Mouse (Mus musculus) adrenal gland (tissue): ENCODE measurements around the gene Pnma5.
"Not testable (repeated sequence)": the region's sequence is repeated elsewhere in the genome, so short reads cannot be mapped to it uniquely, and the experiment has no call there.

Experiments used
- intact Hi-C: fragments of 180-260 bp; cut with DNase I; formaldehyde crosslinking; loops from one replicate; pipeline ENCODE4 v1.15.1; 2025
- long read RNA-seq, 2 experiments: library from polyadenylated mRNA; unstranded; transcript quantifications; one replicate each; pipeline ENCODE4 v2.0.0; 2020; ENCODE audit warnings: borderline replicate concordance in 1 of 2; ENCODE audit not compliant: insufficient replicate concordance in 1 of 2

Pnma5 gene
- long read RNA-seq, experiment 1 = 0 reads
- long read RNA-seq, experiment 2 = 0 reads

DNA sequence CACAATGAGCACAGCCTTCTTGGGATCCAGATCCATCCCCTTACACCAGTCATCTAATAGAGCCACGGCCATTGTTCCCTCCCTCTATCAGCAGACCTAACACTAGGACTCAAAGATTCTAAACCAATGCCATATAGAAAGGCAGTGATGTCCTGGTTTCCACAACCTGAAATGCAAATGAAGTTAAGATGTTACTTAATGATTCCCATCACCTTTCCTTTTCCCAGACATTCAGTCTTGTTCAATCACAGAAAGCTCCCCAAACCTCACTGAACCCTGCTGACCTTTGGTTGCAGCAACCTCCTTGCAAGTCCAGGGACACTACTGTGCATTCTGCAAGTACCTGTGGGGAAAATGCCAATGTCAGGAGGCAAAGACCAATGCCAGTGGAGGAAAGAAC, at the start of gene Pnma5:
Pnma5 (minus strand) TSS at position 101 of the 400 bp plus-strand sequence.
- intact Hi-C loops = no loop called here

DNA sequence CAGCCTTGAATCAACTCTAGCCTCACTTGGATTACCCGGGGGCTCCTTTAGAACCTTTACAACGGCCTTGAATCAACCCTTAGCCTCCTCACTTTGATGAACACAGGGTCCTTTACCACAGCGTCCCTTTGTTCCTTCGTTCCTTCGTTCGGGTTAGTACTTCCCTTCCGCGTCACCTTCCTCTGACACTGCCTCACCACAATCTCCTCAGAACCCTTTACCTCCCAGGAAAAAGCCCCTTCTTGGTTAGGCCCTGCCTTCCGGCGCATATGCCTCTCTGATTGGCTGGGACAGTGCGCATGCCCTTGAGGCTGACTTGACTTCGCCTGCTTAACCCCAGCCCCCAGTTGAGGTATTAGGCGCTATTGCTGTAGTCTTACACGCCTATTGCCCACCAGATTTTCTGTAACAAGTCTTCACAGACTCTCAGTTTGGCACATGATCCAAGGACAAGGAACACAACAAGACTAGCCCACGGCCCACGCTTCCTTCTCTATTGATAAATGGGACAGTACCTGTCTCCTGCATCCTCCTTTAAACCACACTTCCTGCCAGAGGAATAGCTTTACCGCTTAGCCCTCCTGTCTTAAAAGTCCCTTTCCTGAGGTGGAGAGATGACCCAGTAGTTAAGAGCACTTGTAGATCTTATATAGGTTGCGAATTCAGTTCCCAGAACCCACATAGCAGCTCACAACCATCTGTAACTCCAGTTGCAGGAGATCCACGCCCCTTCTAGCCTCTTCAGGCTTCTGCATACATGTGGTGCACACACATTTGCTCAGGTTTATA, 45.6 kb upstream of the Pnma5 start, which contains the start of gene Xlr4a:
Xlr4a (minus strand) TSS at position 212 of the 789 bp plus-strand sequence.
- intact Hi-C loops = not testable (repeated sequence)

DNA sequence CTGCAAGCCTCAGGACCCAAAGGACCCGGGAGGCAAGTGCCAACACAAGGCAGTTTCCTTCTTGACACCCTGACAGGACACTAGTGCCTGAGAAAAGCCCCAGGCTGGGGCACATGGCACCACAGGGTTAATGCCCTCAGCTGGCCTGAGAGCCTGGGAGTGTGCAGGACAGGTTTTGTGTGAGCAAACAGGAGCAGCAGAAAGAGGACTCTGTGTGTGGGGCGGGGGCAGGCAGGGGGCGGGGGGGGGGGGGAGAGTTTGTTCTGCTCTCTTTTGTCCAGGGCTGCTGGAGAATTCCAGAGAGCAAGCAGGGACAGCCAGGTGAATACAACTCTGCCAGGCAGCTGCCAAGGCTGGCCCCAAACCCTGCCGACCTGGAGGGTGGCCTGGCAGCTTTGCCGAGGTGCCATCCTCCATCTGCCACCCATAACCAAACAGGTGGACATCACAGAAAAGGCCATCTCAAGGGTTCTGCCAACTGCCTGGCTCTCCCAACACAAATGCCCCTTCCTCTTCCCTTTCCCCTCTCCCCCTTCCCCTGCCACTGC, 29.9 kb upstream of the Pnma5 start:
- intact Hi-C loops = not testable (repeated sequence)

DNA sequence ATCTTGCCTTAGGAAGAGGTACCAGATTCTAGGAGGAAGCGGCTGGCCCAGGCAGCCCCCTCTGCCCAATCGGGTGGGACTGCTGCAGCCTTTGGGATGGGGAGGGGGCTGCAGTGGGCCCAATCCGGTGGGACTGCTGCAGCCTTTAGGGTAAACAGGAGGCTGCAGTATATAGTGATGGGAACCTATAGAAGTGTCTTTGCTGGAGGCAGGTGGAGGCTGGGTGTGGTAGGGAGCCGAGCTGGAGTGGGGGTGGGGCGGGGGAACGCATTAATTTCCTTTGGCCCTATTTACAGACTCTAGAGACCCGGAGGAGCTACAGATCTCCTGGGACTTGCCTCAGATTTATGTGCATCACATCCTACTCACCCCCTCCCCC, 27.5 kb upstream of the Pnma5 start, which contains the start of gene Pnma3:
Pnma3 (plus strand) TSS at position 373 of the 379 bp plus-strand sequence.
- intact Hi-C loops = no loop called here

DNA sequence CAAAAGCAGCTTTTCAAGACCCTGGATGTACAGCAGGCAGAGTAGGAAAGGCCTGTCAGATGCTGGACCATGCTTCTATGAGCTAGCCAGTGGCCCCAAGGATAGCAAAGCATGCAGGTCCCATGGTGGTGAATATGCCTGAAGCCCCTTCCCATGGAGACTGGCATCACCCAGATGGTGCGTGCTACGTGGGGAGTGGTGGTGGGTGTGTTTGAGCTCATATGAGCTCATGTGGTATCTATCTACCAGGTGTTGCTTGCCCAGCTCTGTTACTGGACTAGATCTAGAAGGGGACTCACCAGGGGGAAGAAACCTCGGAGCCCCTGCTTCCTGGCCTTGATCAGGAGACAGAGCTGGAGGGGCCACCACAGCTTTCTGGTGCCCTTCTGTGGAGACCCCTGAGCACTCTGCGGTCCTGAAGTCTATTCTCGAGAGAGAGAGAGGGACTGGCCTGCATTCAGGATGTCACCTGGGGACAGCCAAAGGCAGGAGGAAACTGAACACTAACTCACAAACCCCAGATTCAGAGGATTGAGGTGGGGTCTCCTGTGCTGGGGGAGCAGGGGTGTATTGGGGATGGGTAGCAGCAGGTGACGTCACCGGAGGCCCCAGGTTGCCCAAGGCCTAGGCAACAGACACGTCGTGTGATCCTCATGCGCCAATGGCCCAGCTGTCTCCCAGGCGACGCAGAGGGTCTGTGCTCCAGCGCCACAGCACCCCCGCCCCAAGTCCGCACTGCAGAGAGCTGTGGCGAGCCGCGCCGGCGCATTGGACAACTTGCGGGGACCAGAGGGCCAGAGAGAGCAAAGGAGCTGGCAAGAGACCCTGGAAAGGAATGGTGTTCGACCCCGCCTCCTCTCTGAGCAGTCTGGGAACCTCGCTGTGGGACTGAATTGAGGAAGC, 26.9 kb upstream of the Pnma5 start:
- intact Hi-C loops = no loop called here

DNA sequence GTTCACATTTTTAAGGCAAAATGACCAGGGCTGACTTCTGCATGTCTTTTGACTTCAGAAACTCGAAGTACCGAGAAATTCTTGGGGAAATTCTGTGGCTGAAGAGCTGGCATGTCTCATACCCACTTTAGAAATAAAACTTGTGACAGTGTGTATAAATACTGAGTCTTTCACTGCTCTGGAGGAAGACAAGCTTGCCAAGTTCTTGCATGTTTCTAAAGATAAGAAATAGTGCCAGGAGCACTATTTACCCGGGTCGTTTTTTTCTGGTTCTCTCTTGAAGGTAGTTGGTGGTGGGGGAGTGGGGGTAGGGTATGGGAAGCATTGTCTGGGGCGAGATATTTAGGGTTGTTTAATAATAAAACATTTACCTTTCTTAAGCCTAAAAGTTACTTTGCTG, 25.4 kb upstream of the Pnma5 start:
- intact Hi-C loops = no loop called here

DNA sequence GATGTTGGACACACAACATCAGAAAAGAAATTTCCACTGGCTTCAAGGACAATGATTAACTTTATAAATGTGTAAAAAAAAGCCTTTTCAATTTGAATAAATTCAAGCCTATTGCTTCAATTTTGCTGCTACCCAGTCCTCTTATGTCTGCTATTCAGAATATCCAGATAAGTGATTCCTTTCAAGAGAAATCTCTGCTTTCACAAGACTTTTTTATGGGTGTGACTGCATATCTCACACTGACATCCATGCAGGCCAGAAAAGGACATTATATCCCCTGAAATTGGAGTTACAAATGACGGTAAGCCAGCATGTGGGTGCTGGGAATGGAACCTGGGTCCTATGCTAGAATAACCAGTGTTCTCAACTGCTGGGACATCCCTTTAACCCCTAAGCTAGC, 24.6 kb upstream of the Pnma5 start:
- intact Hi-C loops = no loop called here

DNA sequence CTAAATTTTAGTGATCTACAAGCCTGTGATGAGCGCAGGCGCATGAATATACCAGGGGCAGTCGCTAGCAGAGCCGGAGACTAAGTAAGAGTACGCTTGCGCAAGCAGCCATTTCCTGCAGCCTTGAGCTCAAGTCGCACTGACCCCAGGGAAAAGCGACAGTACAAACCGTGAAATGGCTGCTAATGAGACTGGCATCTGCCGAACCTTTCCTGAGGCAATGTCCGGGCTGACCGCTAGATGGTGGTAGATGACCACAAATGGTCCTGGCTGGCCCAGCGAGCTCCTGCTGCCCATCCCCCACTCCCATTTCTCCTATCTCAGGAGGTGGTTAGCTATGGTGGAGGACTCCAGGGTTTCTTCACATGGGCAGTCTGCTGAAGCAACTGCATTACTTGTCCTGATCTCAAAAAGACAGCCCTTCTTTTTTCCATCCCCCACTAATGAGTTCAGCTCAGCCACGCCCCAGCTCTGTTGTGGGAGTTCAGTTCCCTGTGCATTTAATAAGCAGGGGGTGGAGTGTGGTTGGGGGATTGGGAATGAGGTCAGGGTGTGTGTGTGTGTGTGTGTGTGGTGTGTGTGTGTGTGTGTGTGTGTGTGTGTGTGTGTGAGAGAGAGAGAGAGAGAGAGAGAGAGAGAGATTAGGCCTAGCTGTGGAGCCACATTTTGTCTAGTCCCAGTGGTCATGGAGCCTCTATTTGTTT, 17.1 kb upstream of the Pnma5 start:
- intact Hi-C loops = loop anchor here (10.0 kb wide), 3 partner anchors 371 to 601 kb away; no protein-coding TSS in a partner anchor

DNA sequence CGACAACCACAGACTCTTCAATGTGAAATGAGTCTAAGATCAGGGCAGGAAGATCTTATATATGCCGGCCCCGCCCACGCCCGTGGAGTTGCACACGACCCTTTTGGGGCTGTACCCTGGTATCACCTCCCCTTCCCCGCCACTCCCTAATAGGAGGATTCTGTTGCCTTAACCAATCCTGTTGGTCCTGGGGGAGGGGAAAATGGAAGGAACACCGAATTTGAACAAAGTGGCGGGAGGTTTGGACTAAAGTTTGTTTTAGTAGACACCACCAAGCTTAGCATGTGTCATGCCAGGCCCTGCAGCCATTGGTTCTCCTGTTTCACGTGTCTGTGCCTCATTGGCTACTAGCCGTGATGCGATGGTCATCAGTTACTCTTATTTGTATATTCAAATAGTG, 2.8 kb upstream of the Pnma5 start:
- intact Hi-C loops = no loop called here

DNA sequence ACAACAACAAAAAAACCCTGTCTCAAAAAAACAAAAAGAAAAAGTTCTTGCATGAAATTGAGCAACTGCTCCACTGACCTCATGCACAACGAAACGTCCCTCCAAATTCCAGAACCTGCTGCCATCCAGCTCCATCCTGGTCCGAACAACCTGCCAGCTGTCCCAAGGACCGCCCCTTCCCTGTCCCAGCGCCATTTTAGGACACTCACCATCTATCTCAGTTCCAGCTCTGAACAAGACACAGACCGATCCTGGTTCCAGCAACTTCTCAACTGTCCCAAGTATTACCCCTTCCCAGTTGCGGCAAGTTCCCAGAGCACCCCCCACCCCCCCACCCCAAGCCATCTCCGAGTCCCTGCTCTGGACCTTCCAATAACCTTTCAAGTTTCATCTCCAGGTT, 1.9 kb upstream of the Pnma5 start:
- intact Hi-C loops = no loop called here

DNA sequence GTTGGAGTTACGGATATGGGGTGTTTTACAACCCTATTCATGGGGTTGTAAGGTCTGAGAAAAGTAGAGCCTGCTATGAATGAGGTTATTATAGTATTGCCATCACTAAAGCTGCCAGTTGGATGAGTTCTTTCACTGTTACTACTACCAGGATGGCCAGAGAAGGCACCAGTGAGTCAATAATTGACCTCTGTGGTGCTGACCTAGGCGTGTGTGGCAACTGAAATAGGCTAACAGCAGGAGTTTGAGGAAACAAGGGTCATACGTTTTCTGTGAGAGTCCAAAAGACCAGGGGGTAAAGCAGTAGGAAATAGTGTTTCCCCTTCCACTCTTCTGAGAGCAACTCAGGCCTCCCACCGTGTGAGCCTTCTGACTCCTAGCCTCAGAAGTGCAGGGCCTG, 24.1 kb downstream of the Pnma5 start:
- intact Hi-C loops = no loop called here

DNA sequence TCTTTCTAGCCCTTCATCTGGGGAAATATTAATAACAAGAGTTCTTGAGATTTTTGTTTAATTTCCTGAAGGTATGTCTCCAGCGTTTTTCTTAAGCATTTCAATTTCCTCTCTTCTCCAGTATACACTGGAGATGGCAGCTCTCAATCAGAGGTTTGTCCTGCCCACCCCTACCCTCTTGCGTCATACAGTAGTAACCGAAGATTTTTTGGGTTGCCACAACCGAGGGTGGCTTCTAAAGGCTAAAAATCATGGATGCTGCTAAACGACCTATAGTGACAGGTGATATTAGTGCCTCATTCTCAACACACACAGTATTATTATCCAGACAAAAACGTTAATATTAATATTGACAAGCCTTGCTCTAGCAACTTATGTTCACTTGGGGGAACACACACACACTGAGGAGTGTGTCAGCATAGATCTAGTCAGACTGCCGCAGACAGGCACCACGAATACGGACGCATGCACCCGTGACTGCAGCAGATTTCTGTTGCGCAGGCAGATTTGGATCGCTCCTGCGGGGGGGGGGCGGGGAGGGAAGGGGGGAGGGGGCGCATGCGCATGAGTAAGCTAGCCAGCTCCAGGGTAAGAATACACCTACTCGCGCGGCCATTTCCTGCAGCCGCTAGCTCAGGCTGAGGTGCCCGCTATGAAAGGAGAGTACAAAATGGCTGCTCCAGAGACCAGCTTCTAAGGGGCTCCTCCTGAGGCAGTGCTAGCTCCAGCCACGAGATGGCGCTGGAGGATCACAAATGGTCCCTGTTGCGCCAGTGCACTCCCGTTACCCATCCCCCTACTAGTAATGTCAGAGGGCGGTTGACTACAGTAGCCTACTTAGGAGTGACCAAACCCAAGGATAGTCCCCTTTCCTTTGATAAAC, 29.1 kb downstream of the Pnma5 start:
- intact Hi-C loops = no loop called here

DNA sequence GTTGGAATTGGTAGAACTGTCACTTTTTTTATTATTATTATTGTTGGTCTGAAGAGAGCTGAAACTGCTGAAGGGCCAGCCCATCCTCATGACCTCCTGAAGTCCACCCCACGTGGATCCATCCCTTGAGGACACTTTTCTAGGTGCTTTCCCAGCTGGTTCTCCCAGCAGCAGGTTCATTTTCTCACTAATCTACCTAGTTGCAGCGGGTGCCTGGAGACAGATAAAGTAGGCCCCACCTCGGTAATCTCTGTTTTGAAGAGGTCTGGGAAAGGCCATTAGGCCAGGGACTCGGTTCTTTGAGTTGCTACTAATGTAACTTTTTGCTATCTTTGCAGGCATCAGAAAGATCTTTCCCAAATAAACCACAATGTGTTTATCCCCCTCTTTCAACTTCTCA, 31.2 kb downstream of the Pnma5 start:
- intact Hi-C loops = no loop called here

DNA sequence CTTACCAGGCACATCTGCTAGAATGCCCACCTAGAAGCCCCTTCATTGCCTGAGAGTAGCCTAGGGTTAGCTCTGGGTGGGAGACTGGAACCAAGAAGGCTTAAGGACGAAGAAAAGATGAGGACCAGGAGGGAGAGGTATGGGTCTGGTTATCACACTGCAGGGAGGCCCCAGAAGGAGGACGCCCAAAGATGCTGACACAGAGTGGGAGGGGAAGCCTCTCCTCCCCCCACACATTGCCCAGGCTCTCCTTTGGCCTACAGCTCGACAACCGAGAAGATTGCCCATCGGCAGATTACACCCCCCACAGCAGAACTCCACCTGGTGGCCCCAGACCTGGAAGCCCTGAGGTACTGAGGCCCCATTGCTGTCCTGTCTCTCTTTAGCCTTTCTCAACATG, 33.8 kb downstream of the Pnma5 start:
- intact Hi-C loops = no loop called here

DNA sequence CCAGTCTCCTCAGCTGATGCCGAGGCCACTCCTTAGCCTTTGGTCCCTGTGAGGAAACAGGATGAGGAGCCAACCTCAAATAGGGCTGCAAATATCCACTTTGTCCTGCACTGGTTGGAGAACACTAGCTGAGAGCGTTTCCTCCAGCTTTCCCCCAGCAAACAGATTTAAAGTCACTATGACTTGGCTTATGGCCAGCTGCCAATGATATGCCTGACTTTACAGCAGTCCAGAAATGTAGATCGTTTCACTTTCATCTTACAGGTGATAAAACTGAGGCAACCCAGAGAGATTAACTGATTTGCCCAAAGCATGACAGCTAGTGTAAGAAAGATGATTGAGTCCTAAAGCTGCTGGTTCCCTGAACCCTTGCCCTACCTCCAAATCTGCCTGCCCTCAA, 41.4 kb downstream of the Pnma5 start:
- intact Hi-C loops = no loop called here

DNA sequence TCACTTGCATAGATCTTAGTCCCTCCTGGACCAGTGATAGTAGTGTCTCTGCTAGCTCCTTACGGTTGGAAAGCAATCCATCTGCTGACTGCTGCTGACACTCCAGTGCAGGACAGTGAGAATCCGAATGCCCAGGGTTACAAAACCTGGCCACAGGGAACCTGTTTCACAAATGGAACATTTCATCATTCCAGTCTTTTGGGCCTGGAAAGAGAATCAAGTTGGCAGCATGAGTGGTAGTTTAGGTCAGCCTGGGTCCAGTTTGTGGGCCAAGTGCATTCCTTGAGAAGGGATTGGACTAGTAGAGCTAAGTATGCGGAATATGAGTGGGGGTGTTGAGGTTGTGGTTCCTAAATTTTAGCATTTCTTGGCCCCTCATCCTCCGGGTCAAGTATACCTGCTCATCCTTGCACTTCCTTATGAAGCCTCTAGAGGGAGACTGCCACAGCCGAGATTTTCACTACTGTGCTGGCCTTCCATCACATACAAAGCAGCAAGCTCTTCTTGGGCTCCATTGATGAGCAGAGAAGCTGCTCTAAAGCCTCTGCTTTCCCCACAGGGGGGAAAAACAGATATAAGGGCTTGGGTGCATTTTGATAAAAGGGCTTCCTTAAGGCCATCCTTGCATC, 44.5 kb downstream of the Pnma5 start:
- intact Hi-C loops = no loop called here

DNA sequence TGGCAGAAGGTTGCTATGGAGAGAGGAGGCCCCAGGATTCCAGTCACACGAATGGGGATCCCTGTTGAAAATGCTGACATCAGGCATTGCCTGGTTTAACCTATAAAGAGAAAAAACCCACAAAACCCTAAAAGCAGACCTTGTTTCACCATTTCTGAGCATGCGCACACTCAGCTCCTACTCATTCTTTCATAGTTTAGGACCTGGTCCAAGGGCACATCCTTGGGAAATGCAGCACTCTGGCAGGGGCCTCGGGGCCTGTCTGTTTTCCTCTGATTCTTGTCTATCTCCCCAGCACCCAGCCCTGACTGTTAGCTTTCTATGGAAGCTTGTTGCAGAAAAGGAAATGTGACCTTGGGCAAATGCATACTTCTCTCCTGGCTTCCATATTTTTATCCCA, 46.3 kb downstream of the Pnma5 start:
- intact Hi-C loops = no loop called here

DNA sequence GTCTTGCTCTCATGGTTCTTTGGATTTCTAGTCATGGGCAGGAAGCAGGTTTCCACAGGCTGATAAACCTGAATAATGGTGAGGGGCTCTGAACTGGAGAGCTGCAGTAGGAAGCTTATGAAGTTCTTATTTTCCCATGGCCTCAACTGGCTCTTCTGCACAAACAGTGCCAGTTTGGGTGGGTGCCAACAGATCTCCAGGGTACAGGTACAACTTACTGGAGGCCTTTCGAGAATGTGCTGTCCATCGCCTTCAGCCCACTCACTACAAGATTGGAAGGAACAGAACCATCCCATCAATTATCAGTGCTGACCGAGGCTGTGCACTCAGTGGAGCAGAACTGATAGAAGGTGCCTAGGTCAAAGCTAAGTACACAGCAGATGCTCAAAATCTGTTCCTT, 48.5 kb downstream of the Pnma5 start:
- intact Hi-C loops = no loop called here

DNA sequence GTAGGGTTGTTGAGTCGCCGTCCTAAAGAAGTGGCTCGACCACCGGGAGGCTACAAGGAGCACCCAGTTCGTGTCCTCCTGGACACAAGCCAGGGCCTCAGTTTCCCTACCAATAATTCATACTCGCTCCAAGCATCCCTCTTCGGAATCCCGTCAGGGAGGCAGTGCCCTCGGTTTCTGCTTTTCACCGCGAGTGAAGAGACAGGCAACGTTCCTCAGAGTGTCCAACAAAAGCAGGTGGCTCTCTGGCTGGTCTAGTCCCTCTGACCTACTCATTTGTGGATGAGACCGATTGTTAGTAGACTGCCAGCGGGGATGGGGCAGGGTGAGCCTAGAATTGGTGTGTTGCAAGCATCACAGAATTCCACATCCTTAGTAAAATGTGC, 49.4 kb downstream of the Pnma5 start:
- intact Hi-C loops = no loop called here
